Mouse (Mus musculus) intestine, embryonic 14.5 days (tissue): ENCODE measurements around the gene Tex261. TPM values are rescaled to one million over a fixed set of nuclear protein-coding genes. Genes with fewer than 3 reads are reported as not detected.

ENCODE experiments used
- ATAC-seq: fragments of 200-750 bp; cut with Nextera tagmentation; replicated peaks from 2 replicates; pipeline ENCODE4 v1.8.0; 2017; ENCODE audit warnings: low read depth, moderate number of reproducible peaks, moderate TSS enrichment, moderate library complexity; ENCODE audit not compliant: low FRiP score, low TSS enrichment
- DNase-seq: peaks from one replicate; pipeline ENCODE4 v3.0.0-alpha.2; 2018; ENCODE audit warnings: low spot score
- H3K27ac ChIP-seq: fragments of 300-500 bp; sonication (generic); 2 replicates; pipeline ENCODE4 v1.5.1; 2014; ENCODE audit warnings: low read depth, mild to moderate bottlenecking, control low read depth
- H3K27me3 ChIP-seq: fragments of 300-500 bp; sonication (generic); replicated peaks from 2 replicates; pipeline ENCODE4 v1.6.1; 2014; ENCODE audit warnings: low read length, control low read depth; ENCODE audit not compliant: control insufficient read depth, insufficient read depth
- H3K36me3 ChIP-seq: fragments of 300-500 bp; sonication (generic); 2 replicates; pipeline ENCODE4 v1.6.1; 2014; ENCODE audit warnings: low read length, control low read depth; ENCODE audit not compliant: control insufficient read depth, insufficient read depth
- H3K4me1 ChIP-seq: fragments of 300-500 bp; sonication (generic); replicated peaks from 2 replicates; pipeline ENCODE4 v1.6.1; 2014; ENCODE audit warnings: low read length, control low read depth, mixed read lengths; ENCODE audit not compliant: control insufficient read depth, insufficient read depth
- H3K4me2 ChIP-seq: fragments of 300-500 bp; sonication (generic); 2 replicates; pipeline ENCODE4 v1.6.1; 2014; ENCODE audit warnings: low read length
- H3K4me3 ChIP-seq: fragments of 300-500 bp; sonication (generic); 2 replicates; pipeline ENCODE4 v1.5.1; 2014; ENCODE audit warnings: low read depth, low read length, control low read depth, mixed read lengths
- H3K9ac ChIP-seq: fragments of 300-500 bp; sonication (generic); 2 replicates; pipeline ENCODE4 v1.6.1; 2014; ENCODE audit warnings: mild to moderate bottlenecking, low read length
- H3K9me3 ChIP-seq: fragments of 300-500 bp; sonication (generic); 2 replicates; pipeline ENCODE4 v1.6.1; 2016; ENCODE audit warnings: low read length, control low read depth; ENCODE audit not compliant: control insufficient read depth
- WGBS: fragments of 180-500 bp; shearing (Covaris S2); extraction: QIAGEN DNeasy Blood & Tissue Kit; methylation state at CpG from one replicate; pipeline ENCODE4 v1.1.7; 2014; 5-methylcytosine and 5-hydroxymethylcytosine counted together
- polyA plus RNA-seq: library from polyadenylated mRNA; unstranded; fragments of >200 nt; fragmentation: Nextera tagmentation; extraction: Ambion mirVana; gene quantifications from 2 replicates; pipeline ENCODE4 v1.2.1, GENCODE M21; 2014

The Tex261 gene
- polyA plus RNA-seq, 1 experiment from 2014 or later, result 79.3 TPM

DNA sequence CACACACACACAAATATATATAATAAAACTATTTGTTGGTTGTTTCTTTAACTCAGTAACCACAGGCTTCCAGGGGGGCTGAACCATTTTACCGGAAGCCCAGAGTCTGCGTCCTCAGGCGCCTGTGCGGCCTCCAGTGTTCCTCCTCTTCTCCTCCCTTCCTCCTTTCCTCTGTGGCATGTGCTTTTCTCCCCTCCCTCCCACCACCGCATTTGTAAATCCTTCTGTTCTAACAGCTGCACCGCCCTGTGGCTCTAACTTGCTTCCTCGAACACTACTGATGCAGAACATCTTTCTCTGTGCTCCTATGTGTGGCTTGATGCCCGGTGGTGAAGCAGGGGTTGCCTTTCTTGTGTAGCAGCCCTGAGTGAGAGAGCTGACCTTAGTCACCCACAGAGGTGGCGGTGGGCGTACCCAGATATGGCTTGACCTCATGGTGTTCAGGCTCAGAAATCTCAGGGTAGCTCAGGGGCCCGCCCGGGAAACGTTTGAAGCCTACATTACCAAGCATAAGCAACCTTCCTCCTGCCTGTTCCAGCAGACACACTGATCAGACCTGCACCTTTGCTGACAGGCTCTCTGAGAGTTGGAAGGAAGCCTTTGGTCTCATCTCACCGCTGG, 46.2 kb downstream of the Tex261 start:
- H3K36me3 ChIP-seq, result no peaks in the 10 kb centered on the region
- H3K9me3 ChIP-seq, result peaks cover 6% of the 10 kb centered on the region; the same call in 1 of the 2 replicates
- ATAC-seq (no peak), DNase-seq (no peak)
- no peak overlapping the region for H3K4me2 ChIP-seq
- H3K4me3 ChIP-seq, result no peak overlapping the region
- 68% methylated on average over 14 of the region's 14 CpGs for WGBS
- H3K27me3 ChIP-seq, result 0 out of 2 replicates have a peak, but pooled peaks cover 7% of the 10 kb centered on the region
- H3K4me1 ChIP-seq, result no peaks in the 10 kb centered on the region
- H3K27ac ChIP-seq, result no peak overlapping the region
- H3K9ac ChIP-seq, result no peak overlapping the region

GRCm38 (mm10) chr6:83728488-83728887, 47.1 kb downstream of the Tex261 start:
- WGBS, result 89% methylated on average over 3 of the region's 3 CpGs
- Histone ChIP-seq H3K9me3 (no peaks in the 10 kb centered on the region), H3K4me1 (no peaks in the 10 kb centered on the region), H3K27me3 (0 out of 2 replicates have a peak, but pooled peaks cover 8% of the 10 kb centered on the region), H3K27ac (no peak overlapping the region), H3K9ac (no peak overlapping the region), H3K4me2 (no peak overlapping the region), H3K36me3 (no peaks in the 10 kb centered on the region), H3K4me3 (no peak overlapping the region)
- ATAC-seq (no peak), DNase-seq (peak; percentile 73)

- Histone ChIP-seq H3K4me2 (no peak overlapping the region), H3K27ac (no peak overlapping the region), H3K4me1 (no peaks in the 10 kb centered on the region), H3K36me3 (no peaks in the 10 kb centered on the region), H3K27me3 (peaks cover 14% of the 10 kb centered on the region), H3K9me3 (no peaks in the 10 kb centered on the region), H3K9ac (no peak overlapping the region), H3K4me3 (no peak overlapping the region)
- DNase-seq (no peak), ATAC-seq (no peak)
- WGBS, result 45% methylated on average over 4 of the region's 4 CpGs
Observed at GRCm38 (mm10) chr6:83727178-83727577, 48.4 kb downstream of the Tex261 start.

GRCm38 (mm10) chr6:83722526-83722925, 53.1 kb downstream of the Tex261 start:
- ATAC-seq (no peak), DNase-seq (no peak)
- 10% methylated on average over 6 of the region's 6 CpGs for WGBS
- Histone ChIP-seq H3K4me1 (no peaks in the 10 kb centered on the region), H3K4me3 (no peak overlapping the region), H3K27ac (no peak overlapping the region), H3K36me3 (no peaks in the 10 kb centered on the region), H3K4me2 (no peak overlapping the region), H3K9ac (no peak overlapping the region), H3K27me3 (peaks cover 58% of the 10 kb centered on the region), H3K9me3 (no peaks in the 10 kb centered on the region)

Other genes starting within 250 kb of the Tex261 start
- gene Actg2, start 239.5 kb downstream of the Tex261 start, polyA plus RNA-seq, result 1,357 and 1,367 TPM in 2 replicates
- gene Stambp, start 203.1 kb downstream of the Tex261 start, polyA plus RNA-seq, result 23.8 and 26.0 TPM in 2 replicates
- gene Clec4f, start 119.6 kb downstream of the Tex261 start, polyA plus RNA-seq, result not detected in 2 replicates
- not detected in 2 replicates for gene Cd207, start 98.0 kb downstream of the Tex261 start, polyA plus RNA-seq
- gene Vax2, start 64.5 kb downstream of the Tex261 start, polyA plus RNA-seq, result not detected in 2 replicates
- not detected in 2 replicates for gene Atp6v1b1, start 32.8 kb downstream of the Tex261 start, polyA plus RNA-seq
- gene Ankrd53, start 13.2 kb downstream of the Tex261 start, polyA plus RNA-seq, result not detected in 2 replicates
- gene Nagk, start 19.2 kb upstream of the Tex261 start, polyA plus RNA-seq, result 59.9 and 69.9 TPM in 2 replicates
- 16.8 and 17.8 TPM in 2 replicates for gene Paip2b, start 55.9 kb upstream of the Tex261 start, polyA plus RNA-seq
- gene Zfp638, start 91.3 kb upstream of the Tex261 start, polyA plus RNA-seq, result 65.0 and 66.8 TPM in 2 replicates
- 10.8 and 11.1 TPM in 2 replicates for gene Dysf, start 232.8 kb upstream of the Tex261 start, polyA plus RNA-seq